Mouse (Mus musculus) heart, postnatal 0 days (tissue): ENCODE measurements around the gene A830031A19Rik.

Experiments
- CTCF ChIP-seq: IDR thresholded peaks from 2 replicates; pipeline ENCODE4 v1.5.1; 2016; ENCODE audit warnings: antibody characterized with exemption, control low read depth, low read depth
- EP300 ChIP-seq: IDR thresholded peaks from 2 replicates; pipeline ENCODE4 v1.6.1; 2016; ENCODE audit warnings: antibody characterized with exemption, low read depth

DNA sequence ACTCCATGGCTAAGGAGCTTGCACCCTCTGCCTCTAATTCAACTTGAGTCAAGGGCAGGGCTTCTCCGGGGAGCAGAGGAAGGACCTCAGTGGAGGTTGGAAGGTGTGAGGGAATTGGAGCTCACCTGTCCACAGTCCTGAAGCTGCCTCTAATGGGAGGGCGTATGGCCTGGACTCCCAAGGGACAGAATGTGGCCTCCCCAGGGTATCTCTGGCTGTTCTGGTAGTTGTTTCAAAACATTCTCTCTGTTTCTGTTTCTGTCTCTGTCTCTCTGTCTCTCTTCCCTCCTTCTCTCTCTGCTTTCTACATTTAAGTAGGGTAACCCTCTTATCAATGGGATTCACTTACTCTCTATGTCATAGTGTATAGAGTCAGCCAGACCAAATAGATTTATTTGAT, 41.2 kb upstream of the A830031A19Rik start:
- TF ChIP-seq EP300 (no peak), CTCF (no peak)
